Mouse (Mus musculus): ENCODE results near the gene Mrpl16. TPM values are rescaled to one million over a fixed set of nuclear protein-coding genes. Genes with fewer than 3 reads are reported as not detected.
A peak's percentile ranks its signal among the peaks of the same experiment; 100 is the strongest.

Gene Mrpl16
- total and polyA plus RNA-seq, 3 experiments: 46.8 to 58.3 TPM; not detected in 1

DNA sequence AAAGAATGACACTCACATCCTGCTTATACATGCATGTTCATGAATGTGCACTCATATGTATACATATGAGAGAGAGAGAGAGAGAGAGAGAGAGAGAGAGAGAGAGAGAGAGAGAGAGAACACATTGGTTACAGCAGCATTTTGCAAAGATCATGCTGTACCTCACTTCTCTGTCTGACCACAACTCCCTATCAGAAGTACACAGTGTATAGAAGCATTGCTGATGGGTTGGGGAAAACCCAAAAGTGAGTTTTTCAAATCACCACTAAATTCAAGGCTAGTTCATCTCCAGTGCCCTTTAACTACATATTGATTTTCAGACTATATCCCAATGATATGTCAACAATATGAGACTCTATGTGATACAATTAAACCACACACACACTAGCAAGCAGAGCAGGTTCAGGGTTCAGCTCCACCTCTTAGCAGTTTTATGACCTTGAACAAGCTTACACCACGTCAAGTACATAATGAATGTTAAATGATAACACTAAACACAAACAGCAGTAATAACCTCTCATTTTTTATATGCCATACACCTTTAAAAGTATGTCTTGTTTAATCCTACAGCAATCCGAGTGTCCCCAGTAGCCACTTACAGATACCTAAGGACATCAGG is 23.7 kb downstream of the Mrpl16 start:
- Histone ChIP-seq H3K4me1 (ENCODE audit: control insufficient read depth in 1 of 2, insufficient read depth in 2 of 2, low read length in 2 of 2) (no peaks in the 10 kb centered on the region), H3K9me3 (replicated peaks; ENCODE audit: insufficient read depth, low read length) (no peaks in the 10 kb centered on the region), H3K27ac (ENCODE audit: control insufficient read depth, low read depth, low read length) (no peak overlapping the region), H3K27me3 (ENCODE audit: control insufficient read depth in 1 of 2, insufficient read depth in 2 of 2, low read length in 2 of 2) (peaks cover 0 to 2% of the 10 kb centered on the region in 2 experiments; a peak in 1 of 4 replicates), H3K79me2 (ENCODE audit: control insufficient read depth, insufficient read depth, low read length, poor library complexity) (no peaks in the 10 kb centered on the region), H3K4me3 (ENCODE audit: control insufficient read depth in 1 of 2, insufficient read depth in 1 of 2, low read depth in 2 of 2, low read length in 2 of 2) (no peak overlapping the region), H3K36me3 (ENCODE audit: control insufficient read depth in 1 of 2, insufficient read depth in 2 of 2, low read length in 2 of 2) (no peaks in the 10 kb centered on the region), H3K9ac (ENCODE audit: control insufficient read depth, low read depth, low read length, poor library complexity, severe bottlenecking) (no peak overlapping the region)
- no peak for TF ChIP-seq MXI1 (IDR thresholded peaks at IDR 0.05; ENCODE audit: low read depth, low read length)
- TF ChIP-seq MEF2A (IDR thresholded peaks at IDR 0.05; ENCODE audit: extremely low read depth, insufficient replicate concordance, low read depth, low read length, poor library complexity, severe bottlenecking): no peak
- no peak for TF ChIP-seq EP300 (IDR thresholded peaks at IDR 0.05; ENCODE audit: low read depth in 1 of 2, low read length in 2 of 2)
- no peak for TF ChIP-seq RCOR1 (IDR thresholded peaks at IDR 0.05; ENCODE audit: low read depth, low read length)
- TF ChIP-seq JUND (IDR thresholded peaks at IDR 0.05; ENCODE audit: low read depth, low read length): peak; percentile 59; the same call in 1 of the 2 replicates
- no peak for DNase-seq (ENCODE audit: low read depth, low spot score)

DNA sequence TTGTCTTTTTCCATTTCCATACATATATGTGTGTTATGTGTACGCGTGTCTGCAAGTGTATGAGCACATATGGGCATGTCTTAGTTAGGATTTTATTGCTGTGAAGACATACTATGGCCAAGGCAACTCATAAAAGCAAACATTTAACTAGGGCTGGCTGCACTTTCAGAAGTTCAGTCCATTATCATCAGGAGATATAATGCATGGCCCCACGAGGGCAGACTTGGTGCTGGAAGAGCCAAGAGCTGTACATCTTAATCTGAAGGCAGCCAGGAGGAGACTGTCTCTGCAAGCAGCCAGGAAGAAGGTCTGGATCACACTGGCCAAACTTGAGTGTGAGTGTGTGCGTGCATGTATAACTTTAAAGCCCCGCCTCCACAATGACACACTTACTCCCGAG is 24.3 kb downstream of the Mrpl16 start:
- H3K79me2 ChIP-seq (ENCODE audit: control insufficient read depth, insufficient read depth, low read length, poor library complexity): no peaks in the 10 kb centered on the region
- no peak for DNase-seq (ENCODE audit: low read depth, low spot score)
- H3K9me3 ChIP-seq (replicated peaks; ENCODE audit: insufficient read depth, low read length): no peaks in the 10 kb centered on the region
- H3K4me3 ChIP-seq (ENCODE audit: control insufficient read depth in 1 of 2, insufficient read depth in 1 of 2, low read depth in 2 of 2, low read length in 2 of 2): no peak overlapping the region
- H3K27ac ChIP-seq (ENCODE audit: control insufficient read depth, low read depth, low read length): no peak overlapping the region
- H3K9ac ChIP-seq (ENCODE audit: control insufficient read depth, low read depth, low read length, poor library complexity, severe bottlenecking): no peak overlapping the region
- no peaks in the 10 kb centered on the region for H3K36me3 ChIP-seq (ENCODE audit: control insufficient read depth in 1 of 2, insufficient read depth in 2 of 2, low read length in 2 of 2)
- TF ChIP-seq MAZ (IDR thresholded peaks at IDR 0.05; ENCODE audit: low read depth, low read length): no peak
- no peak for TF ChIP-seq TAL1 (IDR thresholded peaks at IDR 0.05; ENCODE audit: low read length)
- TF ChIP-seq CHD1 (IDR thresholded peaks at IDR 0.05; ENCODE audit: low read depth, low read length): no peak
- no peak for TF ChIP-seq ZNF384 (IDR thresholded peaks at IDR 0.05; ENCODE audit: low read depth, low read length)
- TF ChIP-seq EP300 (IDR thresholded peaks at IDR 0.05; ENCODE audit: low read depth in 1 of 2, low read length in 2 of 2): no peak
- TF ChIP-seq POLR2AphosphoS2 (IDR thresholded peaks at IDR 0.05; ENCODE audit: low read length): no peak
- no peak for TF ChIP-seq NRF1 (IDR thresholded peaks at IDR 0.05; ENCODE audit: insufficient read depth, low read depth, low read length, poor library complexity, severe bottlenecking)
- TF ChIP-seq MAX (IDR thresholded peaks at IDR 0.05; ENCODE audit: low read length): no peak
- TF ChIP-seq GATA1 (IDR thresholded peaks at IDR 0.05; ENCODE audit: low read depth, low read length): no peak
- TF ChIP-seq MYB (IDR thresholded peaks at IDR 0.05; ENCODE audit: low read depth, low read length): no peak
- H3K27me3 ChIP-seq (ENCODE audit: control insufficient read depth in 1 of 2, insufficient read depth in 2 of 2, low read length in 2 of 2): no peaks in the 10 kb centered on the region; a peak in 1 of 4 replicates
- no peaks in the 10 kb centered on the region for H3K4me1 ChIP-seq (ENCODE audit: control insufficient read depth in 1 of 2, insufficient read depth in 2 of 2, low read length in 2 of 2)
